Mouse (Mus musculus) midbrain, embryonic 12.5 days (tissue): Measurements from ENCODE around the gene Plekhn1. TPM values are rescaled to one million over a fixed set of nuclear protein-coding genes. Genes with fewer than 3 reads are reported as not detected.
A peak's percentile ranks its signal among the peaks of the same experiment; 100 is the strongest.

ENCODE experiments used
- ATAC-seq: fragments of 200-750 bp; cut with Nextera tagmentation; 2 replicates; pipeline ENCODE4 v1.8.0; 2017; ENCODE audit warnings: low read depth, moderate TSS enrichment, moderate library complexity; ENCODE audit not compliant: low FRiP score
- H3K27ac ChIP-seq: fragments of 300-500 bp; sonication (generic); replicated peaks from 2 replicates; pipeline ENCODE4 v1.5.1; 2016; ENCODE audit warnings: mild to moderate bottlenecking
- H3K27me3 ChIP-seq: fragments of 300-500 bp; sonication (generic); 2 replicates; pipeline ENCODE4 v1.6.1; 2016; ENCODE audit warnings: mild to moderate bottlenecking
- H3K36me3 ChIP-seq: fragments of 300-500 bp; sonication (generic); 2 replicates; pipeline ENCODE4 v1.6.1; 2016
- H3K4me1 ChIP-seq: fragments of 300-500 bp; sonication (generic); 2 replicates; pipeline ENCODE4 v1.6.1; 2016
- H3K4me2 ChIP-seq: fragments of 300-500 bp; sonication (generic); replicated peaks from 2 replicates; pipeline ENCODE4 v1.6.1; 2016; ENCODE audit warnings: mild to moderate bottlenecking, moderate library complexity
- H3K4me3 ChIP-seq: fragments of 300-500 bp; sonication (generic); 2 replicates; pipeline ENCODE4 v1.5.1; 2016; ENCODE audit warnings: mild to moderate bottlenecking
- H3K9ac ChIP-seq: fragments of 300-500 bp; sonication (generic); replicated peaks from 2 replicates; pipeline ENCODE4 v1.6.1; 2016; ENCODE audit warnings: mild to moderate bottlenecking, moderate library complexity
- H3K9me3 ChIP-seq: fragments of 300-500 bp; sonication (generic); 2 replicates; pipeline ENCODE4 v1.6.1; 2016; ENCODE audit warnings: mild to moderate bottlenecking
- WGBS: fragments of 180-500 bp; shearing (Covaris S2); methylation state at CpG from one replicate; pipeline ENCODE4 v1.1.7; 2016; 5-methylcytosine and 5-hydroxymethylcytosine counted together
- polyA plus RNA-seq: library from polyadenylated mRNA; unstranded; fragments of >200 nt; fragmentation: Nextera tagmentation; extraction: Ambion mirVana; gene quantifications from 2 replicates; pipeline ENCODE4 v1.2.1, GENCODE M21; 2016

The Plekhn1 gene
- polyA plus RNA-seq, 1 experiment from 2014 or later: 29.7 TPM

DNA sequence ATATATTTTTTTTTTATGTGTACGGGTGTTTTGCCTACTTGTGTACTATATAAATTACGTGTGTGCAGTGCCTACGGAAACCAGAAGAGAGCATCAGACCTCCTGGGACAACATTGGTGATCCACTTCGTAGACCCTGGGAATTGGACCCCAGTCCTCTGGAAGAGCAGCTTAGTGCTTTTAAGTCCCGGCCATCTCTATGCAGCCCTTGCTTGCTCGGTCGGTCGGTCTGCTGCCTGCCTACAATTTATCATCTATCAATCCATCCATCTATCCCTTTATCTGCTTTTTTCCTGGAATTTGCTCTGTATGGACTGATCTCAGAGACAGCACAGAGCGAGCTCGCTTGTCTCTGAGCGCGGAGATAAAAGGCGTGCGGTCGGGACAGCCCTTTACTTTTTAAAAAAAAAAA is 708 bp upstream of the Plekhn1 start:
- H3K4me1 ChIP-seq: peaks cover 21% of the 10 kb centered on the region
- H3K4me3 ChIP-seq: peak overlapping the region; percentile 96
- H3K4me2 ChIP-seq: peak overlapping the region; percentile 95
- 1% methylated on average over 15 of the region's 15 CpGs for WGBS
- peak; percentile 28 for ATAC-seq
- no peaks in the 10 kb centered on the region for H3K9me3 ChIP-seq
- peaks cover 62% of the 10 kb centered on the region for H3K36me3 ChIP-seq
- H3K9ac ChIP-seq: peak overlapping the region; percentile 79
- peak overlapping the region; percentile 90 for H3K27ac ChIP-seq
- no peaks in the 10 kb centered on the region for H3K27me3 ChIP-seq

DNA sequence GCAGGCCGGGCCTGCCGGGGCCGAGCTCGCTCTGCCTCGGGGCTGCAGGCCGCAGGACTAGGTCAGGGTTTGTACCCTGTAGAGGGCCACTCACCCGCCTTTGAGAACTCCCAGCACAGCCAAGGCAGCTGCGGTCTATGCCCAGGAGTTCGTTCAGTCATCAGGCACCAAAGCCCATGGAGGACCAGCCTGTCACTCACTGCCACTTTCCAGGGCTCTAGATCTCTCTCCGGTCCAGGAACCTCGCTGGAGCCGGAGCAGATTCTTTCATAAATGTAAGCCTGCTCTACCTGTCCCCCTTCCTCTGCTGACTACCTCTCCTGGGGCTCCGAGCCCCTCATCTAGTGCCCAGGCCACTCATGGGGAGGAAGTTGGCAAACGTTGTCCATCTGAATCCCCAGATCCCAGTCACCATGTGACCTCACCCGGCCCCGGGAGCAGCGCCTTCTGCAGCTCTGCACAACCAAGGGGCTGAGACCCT is 596 bp downstream of the Plekhn1 start:
- H3K27ac ChIP-seq: peak overlapping the region; percentile 89
- H3K9ac ChIP-seq: peak overlapping the region; percentile 77
- H3K36me3 ChIP-seq: peaks cover 62% of the 10 kb centered on the region
- peak overlapping the region; percentile 96 for H3K4me3 ChIP-seq
- H3K4me2 ChIP-seq: peak overlapping the region; percentile 95
- H3K4me1 ChIP-seq: peaks cover 21% of the 10 kb centered on the region
- no peaks in the 10 kb centered on the region for H3K27me3 ChIP-seq
- no peak for ATAC-seq
- no peaks in the 10 kb centered on the region for H3K9me3 ChIP-seq
- WGBS: 3% methylated on average over 17 of the region's 17 CpGs

- Histone ChIP-seq H3K27ac (no peak overlapping the region), H3K9ac (no peak overlapping the region), H3K4me1 (peaks cover 13% of the 10 kb centered on the region), H3K4me3 (no peak overlapping the region), H3K36me3 (peaks cover 44% of the 10 kb centered on the region), H3K4me2 (no peak overlapping the region), H3K27me3 (no peaks in the 10 kb centered on the region), H3K9me3 (no peaks in the 10 kb centered on the region)
- ATAC-seq: peak; percentile 35; the same call in 1 of the 2 replicates
- 17% methylated on average over 12 of the region's 12 CpGs for WGBS
Measured at GRCm38 (mm10) chr4:156228393-156229024, 6.1 kb downstream of the Plekhn1 start.

GRCm38 (mm10) chr4:156227752-156228392 is 6.8 kb downstream of the Plekhn1 start:
- WGBS: 38% methylated on average over 18 of the region's 18 CpGs
- no peak for ATAC-seq

GRCm38 (mm10) chr4:156224276-156224675 is 10.4 kb downstream of the Plekhn1 start:
- Histone ChIP-seq H3K36me3 (peaks cover 4% of the 10 kb centered on the region; the same call in 1 of the 2 replicates), H3K4me2 (no peak overlapping the region), H3K4me1 (peaks cover 7% of the 10 kb centered on the region; the same call in 1 of the 2 replicates), H3K27me3 (no peaks in the 10 kb centered on the region), H3K4me3 (no peak overlapping the region), H3K9me3 (no peaks in the 10 kb centered on the region), H3K27ac (no peak overlapping the region), H3K9ac (no peak overlapping the region)
- no peak for ATAC-seq
- 80% methylated on average over 2 of the region's 2 CpGs for WGBS

More at GRCm38 (mm10) chr4:156227752-156228392, 6.8 kb downstream of the Plekhn1 start:
- Histone ChIP-seq H3K36me3 (peaks cover 40% of the 10 kb centered on the region), H3K9ac (no peak overlapping the region), H3K4me1 (peaks cover 7% of the 10 kb centered on the region; the same call in 1 of the 2 replicates), H3K27me3 (no peaks in the 10 kb centered on the region), H3K27ac (no peak overlapping the region), H3K4me2 (no peak overlapping the region), H3K9me3 (no peaks in the 10 kb centered on the region), H3K4me3 (no peak overlapping the region)

- no peak overlapping the region for H3K4me2 ChIP-seq
- no peak for ATAC-seq
- no peaks in the 10 kb centered on the region for H3K36me3 ChIP-seq
- WGBS: 92% methylated on average over 11 of the region's 11 CpGs
- no peak overlapping the region for H3K4me3 ChIP-seq
- 0 out of 2 replicates have a peak, but pooled peaks cover 2% of the 10 kb centered on the region for H3K4me1 ChIP-seq
- H3K9ac ChIP-seq: no peak overlapping the region
- no peaks in the 10 kb centered on the region for H3K9me3 ChIP-seq
- no peak overlapping the region for H3K27ac ChIP-seq
- no peaks in the 10 kb centered on the region for H3K27me3 ChIP-seq
Measured at GRCm38 (mm10) chr4:156219936-156220335, 14.7 kb downstream of the Plekhn1 start.

GRCm38 (mm10) chr4:156217838-156218237 is 16.8 kb downstream of the Plekhn1 start:
- Histone ChIP-seq H3K27ac (no peak overlapping the region), H3K4me3 (no peak overlapping the region), H3K4me1 (0 out of 2 replicates have a peak, but pooled peaks cover 2% of the 10 kb centered on the region), H3K27me3 (no peaks in the 10 kb centered on the region), H3K36me3 (no peaks in the 10 kb centered on the region), H3K9me3 (no peaks in the 10 kb centered on the region), H3K4me2 (no peak overlapping the region), H3K9ac (no peak overlapping the region)
- 81% methylated on average over 16 of the region's 16 CpGs for WGBS
- no peak for ATAC-seq

DNA sequence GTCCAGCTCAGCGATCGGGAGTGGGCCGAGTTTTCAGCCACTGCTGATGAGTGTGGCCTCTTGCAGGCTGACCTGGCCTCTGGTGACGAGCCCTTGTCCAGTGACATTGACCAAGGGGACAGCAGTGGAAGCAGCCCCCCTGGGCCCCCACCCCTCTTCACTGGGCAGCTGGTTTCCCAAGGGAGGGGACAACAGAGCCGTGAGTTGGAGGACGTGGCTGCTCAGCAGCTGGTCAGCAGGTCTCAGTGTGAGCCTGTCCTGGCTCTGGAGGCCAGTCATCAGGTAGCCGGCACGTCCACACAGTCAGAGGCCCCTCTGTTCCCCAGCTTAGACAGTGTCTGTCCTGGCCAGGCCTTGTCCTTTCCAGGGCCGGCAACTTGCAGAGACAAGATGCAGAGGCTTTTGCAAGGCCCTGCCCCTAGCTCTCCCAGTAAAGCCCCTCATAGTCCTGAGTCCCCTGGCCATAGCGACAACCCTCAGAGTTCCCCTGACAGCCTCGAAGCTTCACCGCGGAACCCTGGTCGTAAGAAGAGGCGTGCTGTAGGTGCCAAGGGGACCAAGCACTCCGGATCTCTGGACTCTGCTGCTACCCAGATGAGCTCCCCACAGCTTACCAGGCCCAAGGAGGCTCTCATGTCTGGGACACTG is 17.5 kb downstream of the Plekhn1 start:
- H3K9ac ChIP-seq: no peak overlapping the region
- no peak for ATAC-seq
- H3K27ac ChIP-seq: no peak overlapping the region
- 0 out of 2 replicates have a peak, but pooled peaks cover 2% of the 10 kb centered on the region for H3K4me1 ChIP-seq
- H3K4me2 ChIP-seq: no peak overlapping the region
- H3K27me3 ChIP-seq: no peaks in the 10 kb centered on the region
- H3K9me3 ChIP-seq: no peaks in the 10 kb centered on the region
- 86% methylated on average over 16 of the region's 16 CpGs for WGBS
- no peaks in the 10 kb centered on the region for H3K36me3 ChIP-seq
- H3K4me3 ChIP-seq: no peak overlapping the region

GRCm38 (mm10) chr4:156216196-156216595 is 18.5 kb downstream of the Plekhn1 start:
- no peak for ATAC-seq
- Histone ChIP-seq H3K4me3 (no peak overlapping the region), H3K4me2 (no peak overlapping the region), H3K36me3 (no peaks in the 10 kb centered on the region), H3K27ac (no peak overlapping the region), H3K4me1 (0 out of 2 replicates have a peak, but pooled peaks cover 2% of the 10 kb centered on the region), H3K9ac (no peak overlapping the region), H3K27me3 (no peaks in the 10 kb centered on the region), H3K9me3 (no peaks in the 10 kb centered on the region)
- 82% methylated on average over 2 of the region's 2 CpGs for WGBS

- H3K4me2 ChIP-seq: no peak within 1 kb of the TSS
- WGBS: 84% methylated on average over 4 of the region's 4 CpGs
- no peak within 1 kb of the TSS for H3K4me3 ChIP-seq
- no peaks in the 10 kb centered on the region for H3K9me3 ChIP-seq
- 0 out of 2 replicates have a peak, but pooled peaks cover 2% of the 10 kb centered on the region for H3K4me1 ChIP-seq
- H3K36me3 ChIP-seq: no peaks in the 10 kb centered on the region
- no peaks in the 10 kb centered on the region for H3K27me3 ChIP-seq
- H3K27ac ChIP-seq: no peak within 1 kb of the TSS
- ATAC-seq: no peak
- no peak within 1 kb of the TSS for H3K9ac ChIP-seq
Measured at GRCm38 (mm10) chr4:156215649-156216048, 19.0 kb downstream of the Plekhn1 start, which contains the start of gene Perm1. Gene Perm1, plus strand, starts transcription at chr4:156215868.

DNA sequence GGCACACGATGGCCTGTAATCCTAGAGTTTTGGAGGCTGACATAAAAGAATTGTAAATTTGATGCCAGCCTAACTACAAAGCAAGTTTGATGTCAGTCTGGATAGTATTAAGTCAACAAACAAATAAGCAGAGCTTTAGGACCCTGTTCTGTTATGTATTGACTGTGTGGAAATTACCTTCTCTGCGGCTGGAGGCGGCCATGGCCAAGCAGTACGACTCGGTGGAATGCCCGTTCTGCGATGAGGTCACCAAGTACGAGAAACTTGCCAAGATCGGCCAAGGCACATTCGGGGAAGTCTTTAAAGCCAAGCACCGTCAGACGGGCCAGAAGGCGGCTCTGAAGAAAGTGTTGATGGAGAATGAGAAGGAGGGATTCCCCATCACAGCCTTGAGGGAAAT is 21.5 kb downstream of the Plekhn1 start:
- ATAC-seq: no peak
- H3K4me2 ChIP-seq: no peak overlapping the region
- H3K9ac ChIP-seq: no peak overlapping the region
- no peaks in the 10 kb centered on the region for H3K27me3 ChIP-seq
- no peaks in the 10 kb centered on the region for H3K4me1 ChIP-seq
- H3K4me3 ChIP-seq: no peak overlapping the region
- H3K36me3 ChIP-seq: no peaks in the 10 kb centered on the region
- 95% methylated on average over 13 of the region's 13 CpGs for WGBS
- H3K9me3 ChIP-seq: no peaks in the 10 kb centered on the region
- no peak overlapping the region for H3K27ac ChIP-seq
